Mouse (Mus musculus): Measurements from ENCODE around the gene Grin2a. TPM values are rescaled to one million over a fixed set of nuclear protein-coding genes. Genes with fewer than 3 reads are reported as not detected.
A peak's percentile ranks its signal among the peaks of the same experiment; 100 is the strongest.

Gene Grin2a
- total RNA-seq, 4 experiments from 2014 or later: 1.4 to 3.8 (median 2.4) TPM

GRCm38 (mm10) chr16:9617215-9617614, 378.1 kb downstream of the Grin2a start:
- DNase-seq: no peak

- DNase-seq: no peak
Observed at GRCm38 (mm10) chr16:9616807-9617206, 378.6 kb downstream of the Grin2a start.

GRCm38 (mm10) chr16:9612596-9612995, 382.8 kb downstream of the Grin2a start:
- DNase-seq: peak; percentile 55

- no peak for DNase-seq
Observed at GRCm38 (mm10) chr16:9607432-9607831, 387.9 kb downstream of the Grin2a start.

- DNase-seq: no peak
Observed at GRCm38 (mm10) chr16:9603983-9604382, 391.4 kb downstream of the Grin2a start.

GRCm38 (mm10) chr16:9602579-9602978, 392.8 kb downstream of the Grin2a start:
- DNase-seq: no peak

GRCm38 (mm10) chr16:9589176-9589575, 406.2 kb downstream of the Grin2a start:
- no peak for DNase-seq

- no peak for DNase-seq
Observed at GRCm38 (mm10) chr16:9588431-9588830, 406.9 kb downstream of the Grin2a start.

- no peak for DNase-seq
Observed at GRCm38 (mm10) chr16:9583981-9584380, 411.4 kb downstream of the Grin2a start.

- no peak for DNase-seq
Observed at GRCm38 (mm10) chr16:9571793-9572192, 423.6 kb downstream of the Grin2a start.

GRCm38 (mm10) chr16:9567286-9567685, 428.1 kb downstream of the Grin2a start:
- no peak for DNase-seq

GRCm38 (mm10) chr16:9561816-9562215, 433.5 kb downstream of the Grin2a start:
- DNase-seq: no peak

- peak; percentile 42 for DNase-seq
Observed at GRCm38 (mm10) chr16:9535196-9535595, 460.2 kb downstream of the Grin2a start.

GRCm38 (mm10) chr16:9533564-9534332, 461.6 kb downstream of the Grin2a start:
- peak; percentile 2 for DNase-seq

GRCm38 (mm10) chr16:9532843-9533532, 462.4 kb downstream of the Grin2a start:
- no peak for DNase-seq

- DNase-seq: no peak
Observed at GRCm38 (mm10) chr16:9527214-9527613, 468.1 kb downstream of the Grin2a start.

- DNase-seq: no peak
Observed at GRCm38 (mm10) chr16:9523314-9523713, 472.0 kb downstream of the Grin2a start.

Other genes with a start within 250 kb of the Grin2a start
- gene Rpl39l, start 174.7 kb upstream of the Grin2a start, total RNA-seq (2022): not detected
- gene Atf7ip2, start 197.2 kb upstream of the Grin2a start, total RNA-seq (2022): 1 to 10 TPM in 3 of 4 experiments, under 1 TPM in 1; 0.89 to 1.7 (median 1.4) TPM

Data from adrenal gland, adult 8-10 months (tissue).